Mouse (Mus musculus) adrenal gland, adult (tissue): ENCODE results near the gene Tbc1d10c.

Experiments
- DNase-seq, 2 experiments: peaks; one replicate each; pipeline ENCODE4 v3.0.0; 2022 to 2023; ENCODE audit warnings: low spot score in 1 of 2; ENCODE audit not compliant: inconsistent age in 2 of 2

Tbc1d10c gene

GRCm38 (mm10) chr19:4163543-4163887 lies 27.6 kb downstream of the Tbc1d10c start:
- DNase-seq = no peak

DNA sequence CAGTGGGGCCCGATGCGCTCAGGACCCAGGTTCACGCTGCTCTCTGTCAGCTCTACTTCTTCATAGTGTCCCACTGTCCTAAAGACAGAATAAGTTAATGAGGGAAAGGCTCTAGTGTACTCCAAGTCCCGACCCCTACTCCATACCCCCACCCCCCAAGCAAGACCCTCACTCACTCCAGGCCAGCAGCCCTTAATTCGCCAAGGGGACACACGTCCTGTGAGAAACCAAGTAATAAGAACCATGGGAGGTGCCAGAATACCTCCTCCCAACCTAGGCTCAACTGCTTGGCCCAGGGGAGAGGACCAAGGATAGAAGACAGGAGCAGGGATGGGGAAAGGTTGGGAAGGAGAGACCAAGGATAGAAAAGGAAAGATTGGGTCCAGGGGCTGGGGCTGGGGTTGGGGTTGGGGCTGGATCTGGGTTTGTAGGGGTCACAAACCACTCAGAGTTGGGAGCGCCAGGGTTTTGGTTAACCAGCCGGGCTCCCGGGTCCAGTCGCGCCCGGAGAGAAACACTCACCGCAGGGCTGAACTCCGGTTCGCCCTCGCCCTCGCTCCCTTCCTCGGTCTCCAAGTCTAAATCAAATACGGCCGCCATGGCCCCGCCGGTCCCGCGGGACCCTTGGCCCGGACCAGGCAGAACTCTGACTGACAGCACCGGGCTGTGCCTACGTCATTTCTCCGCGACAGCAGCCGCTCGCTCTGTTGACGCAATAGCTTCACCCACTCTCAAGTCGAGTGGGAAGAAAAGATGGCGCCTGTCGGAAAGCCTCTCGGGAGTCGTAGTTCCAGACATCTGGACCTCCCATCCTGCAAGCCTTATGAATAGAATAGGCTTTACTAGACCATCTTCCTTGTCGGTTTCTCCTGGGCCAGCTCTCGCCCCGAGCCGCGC lies 28.2 kb downstream of the Tbc1d10c start, which contains the start of gene Rps6kb2:
Gene Rps6kb2, minus strand, starts transcription at position 709 of the 897 bp plus-strand sequence.
- DNase-seq = peak; percentile 96 to 99

DNA sequence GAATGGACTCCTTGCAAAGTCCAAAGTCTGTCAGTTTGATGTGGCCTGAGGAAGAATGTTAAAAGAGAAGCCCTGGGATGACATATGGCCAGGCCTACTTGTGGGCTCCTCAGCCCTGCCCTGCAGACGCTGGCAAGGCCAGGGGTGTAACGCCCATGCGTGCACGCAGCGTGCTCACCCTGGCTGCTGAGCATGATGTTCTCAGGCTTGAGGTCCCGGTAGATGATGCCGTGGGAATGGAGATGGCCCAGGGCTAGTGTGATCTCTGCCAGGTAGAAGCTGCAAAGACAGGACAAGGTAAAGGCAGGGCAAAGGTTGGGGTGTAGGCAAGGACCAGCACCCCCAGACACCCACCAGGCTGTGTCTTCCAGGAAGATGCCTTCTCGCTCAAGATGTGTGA lies 32.0 kb downstream of the Tbc1d10c start:
- DNase-seq = no peak

- no peak for DNase-seq
Observed at GRCm38 (mm10) chr19:4156771-4157170, 34.3 kb downstream of the Tbc1d10c start.

DNA sequence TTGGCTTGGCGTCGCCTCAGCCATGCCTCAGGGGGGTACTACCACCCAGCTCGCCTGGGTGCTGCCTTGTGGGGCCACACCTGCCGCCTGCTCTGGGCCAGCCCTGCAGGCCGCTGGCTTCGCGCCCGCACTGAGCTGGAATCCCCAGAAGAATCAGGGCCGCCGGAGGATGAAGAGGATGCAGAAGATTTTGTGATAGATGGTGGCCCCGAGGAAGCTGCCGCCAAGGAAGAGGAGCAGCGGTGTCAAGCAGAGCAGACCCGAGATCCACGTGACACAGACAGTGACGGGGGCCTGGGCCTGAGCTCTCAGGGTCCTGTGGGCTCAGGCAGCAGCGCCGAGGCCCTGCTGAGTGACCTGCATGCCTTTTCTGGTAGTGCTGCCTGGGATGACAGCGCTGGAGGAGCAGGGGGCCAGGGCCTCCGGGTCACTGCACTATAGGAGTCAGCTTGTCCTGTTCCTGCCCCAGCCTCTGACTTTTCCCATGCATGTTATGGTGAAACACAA lies 35.0 kb downstream of the Tbc1d10c start:
- peak in 1 of 2 experiments; percentile 34 for DNase-seq

GRCm38 (mm10) chr19:4155223-4156072 lies 35.6 kb downstream of the Tbc1d10c start:
- DNase-seq = peak in 1 of 2 experiments; percentile 42

DNA sequence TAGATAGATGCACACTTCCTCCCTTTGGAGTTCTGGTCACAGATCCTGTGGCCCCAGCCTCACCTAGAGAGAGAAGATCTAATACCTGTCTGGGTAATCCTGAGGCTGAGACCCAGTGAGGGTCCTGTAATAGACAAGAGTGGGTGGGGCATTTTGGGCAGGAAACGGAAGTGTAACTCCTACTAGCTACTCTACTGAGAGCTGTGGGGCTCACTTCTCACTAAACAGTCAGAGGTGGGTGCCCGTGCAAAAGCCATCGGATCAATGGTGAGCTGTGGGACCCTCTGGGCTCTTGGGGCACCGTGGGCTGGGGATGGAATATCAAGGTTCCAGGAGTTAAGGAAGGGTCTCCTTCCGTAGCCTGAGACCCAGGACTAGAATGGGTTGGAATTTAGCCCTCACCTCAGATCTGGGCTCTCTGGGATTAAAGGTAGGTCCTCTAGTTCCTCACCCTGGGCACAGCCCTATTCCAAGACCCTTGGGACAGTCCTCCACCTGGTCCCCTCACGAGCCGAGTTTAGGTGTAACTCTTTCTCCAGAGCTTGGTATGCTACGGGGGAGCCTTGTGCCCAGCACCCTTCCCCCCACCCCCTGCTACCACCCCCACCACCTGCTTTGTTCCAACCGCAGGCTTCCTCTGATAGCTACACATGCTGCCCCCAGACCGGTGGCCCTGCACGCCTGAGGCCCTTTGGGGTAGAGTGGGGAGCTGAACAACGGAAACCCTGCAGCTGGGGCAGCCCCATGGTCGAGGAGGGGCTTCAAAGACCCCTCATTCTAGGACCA lies 36.5 kb downstream of the Tbc1d10c start:
- peak in 1 of 2 experiments; percentile 49 for DNase-seq

GRCm38 (mm10) chr19:4153232-4153654 lies 37.8 kb downstream of the Tbc1d10c start, which contains the start of gene Ptprcap:
Gene Ptprcap, plus strand, starts transcription at chr19:4153604.
- DNase-seq = no peak

DNA sequence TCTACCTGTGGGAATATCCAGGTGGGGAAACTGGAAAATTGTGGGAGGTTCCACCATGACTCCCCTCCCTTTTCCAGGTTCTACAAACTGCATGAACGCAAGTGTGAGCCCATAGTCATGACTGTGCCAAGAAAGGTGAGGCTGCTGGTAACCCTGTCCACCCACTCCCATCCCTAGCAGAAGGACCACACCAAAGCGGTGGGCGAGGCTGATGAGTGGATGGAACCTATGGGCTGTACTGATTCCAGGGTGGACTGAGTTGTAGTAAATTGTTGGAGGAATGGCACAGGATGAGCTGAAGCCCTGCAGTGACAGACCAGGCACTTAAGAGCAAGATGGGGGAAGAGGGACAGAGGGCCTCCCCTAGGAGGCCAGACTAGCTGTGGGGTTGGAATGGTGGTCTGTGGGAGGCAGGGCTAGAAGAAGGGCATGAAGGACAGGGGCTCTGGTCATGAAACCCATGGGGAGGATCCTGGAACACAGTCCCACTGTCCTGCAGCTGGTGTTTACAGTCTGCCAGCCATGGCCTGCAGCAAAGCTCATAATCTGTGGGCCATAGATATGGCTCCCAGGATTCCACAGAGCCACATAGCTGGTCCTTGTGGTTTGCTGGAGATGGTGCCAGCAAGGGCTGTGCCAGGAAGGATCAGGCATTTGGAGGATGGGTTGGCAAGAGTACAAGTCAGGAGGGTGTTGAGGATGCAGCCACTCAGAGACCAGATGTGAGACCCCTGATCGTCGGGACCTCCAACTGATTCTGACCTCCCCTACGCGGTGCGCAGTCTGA lies 38.4 kb downstream of the Tbc1d10c start:
- DNase-seq = peak in 1 of 2 experiments; percentile 56

GRCm38 (mm10) chr19:4151898-4152297 lies 39.2 kb downstream of the Tbc1d10c start:
- peak; percentile 57 to 71 for DNase-seq

GRCm38 (mm10) chr19:4151488-4151860 lies 39.6 kb downstream of the Tbc1d10c start:
- DNase-seq = peak in 1 of 2 experiments; percentile 59

DNA sequence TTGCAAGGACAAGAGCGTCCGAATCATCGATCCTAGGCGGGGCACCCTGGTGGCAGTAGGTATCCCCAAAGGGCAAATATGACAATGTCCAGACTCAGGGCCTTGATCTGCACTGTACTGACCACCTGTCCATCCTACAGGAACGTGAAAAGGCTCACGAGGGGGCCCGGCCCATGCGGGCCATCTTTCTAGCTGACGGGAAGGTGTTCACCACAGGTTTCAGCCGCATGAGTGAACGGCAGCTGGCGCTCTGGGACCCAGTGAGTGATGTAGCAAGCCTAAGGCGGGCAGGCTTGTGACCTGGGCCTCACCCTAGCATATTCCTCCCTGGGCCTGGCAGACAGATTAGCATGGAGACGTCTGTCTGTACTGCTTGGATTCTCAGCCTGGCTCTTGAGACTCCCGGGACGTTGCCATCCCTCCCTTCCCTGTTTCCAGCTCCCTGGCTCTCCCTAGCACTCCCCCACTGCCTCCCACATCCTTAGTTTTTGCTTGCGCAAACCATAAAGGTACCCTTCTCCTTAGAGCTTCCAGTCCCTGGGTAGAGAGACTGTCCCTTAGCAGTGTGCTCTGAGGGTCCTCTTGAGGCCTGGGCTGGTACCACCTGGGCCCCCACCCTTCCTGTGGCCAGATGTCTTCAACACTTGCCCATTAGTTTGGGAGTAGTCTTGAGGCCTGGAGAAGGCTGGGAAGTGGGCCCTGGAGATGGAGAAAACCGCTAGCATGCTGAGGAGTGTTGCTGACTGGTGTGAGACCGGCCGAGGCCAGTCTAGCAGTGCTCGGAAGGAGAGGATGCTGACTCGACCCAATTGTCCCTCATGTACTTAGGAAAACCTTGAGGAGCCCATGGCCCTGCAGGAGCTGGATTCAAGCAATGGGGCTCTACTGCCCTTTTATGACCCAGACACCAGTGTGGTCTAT lies 40.3 kb downstream of the Tbc1d10c start:
- peak in 1 of 2 experiments; percentile 42 for DNase-seq

- DNase-seq = no peak
Observed at GRCm38 (mm10) chr19:4149764-4150461, 41.2 kb downstream of the Tbc1d10c start.

GRCm38 (mm10) chr19:4149283-4149682 lies 41.8 kb downstream of the Tbc1d10c start:
- no peak for DNase-seq

GRCm38 (mm10) chr19:4148819-4149218 lies 42.3 kb downstream of the Tbc1d10c start:
- peak in 1 of 2 experiments; percentile 76 for DNase-seq

DNA sequence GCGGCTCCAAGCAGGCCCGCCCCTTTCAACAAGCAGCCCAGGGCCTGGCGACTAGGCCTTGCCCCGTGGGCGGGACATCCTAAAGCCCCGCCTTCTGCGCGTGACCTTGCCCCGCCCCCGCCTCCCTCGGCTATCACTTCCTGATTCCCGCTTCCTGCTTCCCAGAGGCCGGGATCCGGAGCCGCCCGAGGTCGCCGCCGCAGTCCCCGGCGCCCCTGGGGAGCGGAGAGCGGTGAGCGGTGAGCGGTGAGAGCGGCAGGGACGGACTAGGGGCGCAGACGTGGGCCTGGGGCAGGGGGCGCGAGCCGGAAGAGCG lies 42.6 kb downstream of the Tbc1d10c start, which contains the start of gene Coro1b:
Gene Coro1b, plus strand, starts transcription at position 129 of the 316 bp plus-strand sequence.
- peak; percentile 98 to 100 for DNase-seq

GRCm38 (mm10) chr19:4147782-4148490 lies 43.1 kb downstream of the Tbc1d10c start:
- DNase-seq = no peak

DNA sequence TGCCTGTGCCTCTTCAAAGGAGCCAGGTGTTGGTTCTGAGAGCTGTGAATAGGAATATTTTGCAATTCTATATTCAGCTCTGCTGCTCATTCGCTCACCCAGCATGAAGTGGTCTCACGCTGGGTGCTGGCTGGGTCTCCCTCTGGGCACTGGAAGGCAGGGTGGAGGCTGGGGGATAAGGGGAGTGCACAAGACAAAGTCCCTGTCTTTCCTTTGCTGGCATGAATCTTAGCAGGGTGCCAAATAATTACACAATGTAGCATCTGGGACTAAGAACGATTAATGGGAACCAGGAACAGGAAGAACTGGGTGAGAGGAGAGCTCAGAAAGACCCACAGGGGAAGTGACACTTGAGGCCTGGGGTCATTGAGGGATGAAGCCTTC lies 44.1 kb downstream of the Tbc1d10c start:
- no peak for DNase-seq
